Mouse (Mus musculus) neural tube, embryonic 12.5 days (tissue): ENCODE data around the gene Slc25a30. TPM values are rescaled to one million over a fixed set of nuclear protein-coding genes. Genes with fewer than 3 reads are reported as not detected.
"Not testable (repeated sequence)": the region's sequence is repeated elsewhere in the genome, so short reads cannot be mapped to it uniquely, and the experiment has no call there.

ENCODE experiments used
- ATAC-seq: fragments of 200-750 bp; cut with Nextera tagmentation; 2 replicates; pipeline ENCODE4 v1.8.0; 2017; ENCODE audit warnings: low read depth, mild to moderate bottlenecking, moderate TSS enrichment, moderate library complexity; ENCODE audit not compliant: low FRiP score
- H3K27ac ChIP-seq: fragments of 300-500 bp; sonication (generic); 2 replicates; pipeline ENCODE4 v1.5.1; 2016
- H3K27me3 ChIP-seq: fragments of 300-500 bp; sonication (generic); replicated peaks from 2 replicates; pipeline ENCODE4 v1.6.1; 2016; ENCODE audit warnings: mild to moderate bottlenecking
- H3K36me3 ChIP-seq: fragments of 300-500 bp; sonication (generic); 2 replicates; pipeline ENCODE4 v1.6.1; 2016; ENCODE audit warnings: mild to moderate bottlenecking
- H3K4me1 ChIP-seq: fragments of 300-500 bp; sonication (generic); 2 replicates; pipeline ENCODE4 v1.6.1; 2016
- H3K4me2 ChIP-seq: fragments of 300-500 bp; sonication (generic); replicated peaks from 2 replicates; pipeline ENCODE4 v1.6.1; 2016; ENCODE audit warnings: mild to moderate bottlenecking
- H3K4me3 ChIP-seq: fragments of 300-500 bp; sonication (generic); 2 replicates; pipeline ENCODE4 v1.5.1; 2016
- H3K9ac ChIP-seq: fragments of 300-500 bp; sonication (generic); 2 replicates; pipeline ENCODE4 v1.6.1; 2016; ENCODE audit warnings: mild to moderate bottlenecking
- H3K9me3 ChIP-seq: fragments of 300-500 bp; sonication (generic); 2 replicates; pipeline ENCODE4 v1.6.1; 2016; ENCODE audit warnings: mild to moderate bottlenecking
- WGBS: fragments of 180-500 bp; shearing (Covaris S2); methylation state at CpG from one replicate; pipeline ENCODE4 v1.1.7; 2016; 5-methylcytosine and 5-hydroxymethylcytosine counted together
- polyA plus RNA-seq: library from polyadenylated mRNA; unstranded; fragments of >200 nt; fragmentation: Nextera tagmentation; extraction: Ambion mirVana; gene quantifications from 2 replicates; pipeline ENCODE4 v1.2.1, GENCODE M21; 2016

Slc25a30 gene
- polyA plus RNA-seq, 1 experiment from 2014 or later: 7.7 TPM

DNA sequence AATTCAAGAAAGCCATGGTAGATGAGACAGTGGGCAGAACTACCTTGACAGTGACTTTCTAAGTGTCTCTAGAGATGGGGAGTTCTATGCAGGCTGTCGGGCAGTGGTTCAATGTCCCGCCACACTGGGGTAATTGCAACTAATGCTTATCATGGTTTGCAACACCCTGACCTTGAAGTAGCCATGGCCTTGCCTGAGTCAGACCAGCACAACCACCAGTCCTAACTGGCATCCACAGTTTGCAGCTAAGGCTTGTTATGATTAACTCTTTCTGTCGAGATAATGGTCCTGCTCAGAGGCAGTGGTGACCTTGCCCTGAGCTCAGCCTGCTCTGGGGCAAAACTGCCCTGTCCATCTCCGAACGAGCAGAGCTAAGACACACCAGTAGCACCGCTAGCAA lies 2.5 kb upstream of the Slc25a30 start:
- Histone ChIP-seq H3K27me3 (peaks cover 3% of the 10 kb centered on the region; the same call in 1 of the 2 replicates), H3K9me3 (no peaks in the 10 kb centered on the region), H3K9ac (no peak overlapping the region), H3K4me1 (peaks cover 3% of the 10 kb centered on the region), H3K4me3 (no peak overlapping the region), H3K36me3 (no peaks in the 10 kb centered on the region), H3K27ac (no peak overlapping the region), H3K4me2 (no peak overlapping the region)
- 90% methylated on average over 6 of the region's 6 CpGs for WGBS
- no peak for ATAC-seq

DNA sequence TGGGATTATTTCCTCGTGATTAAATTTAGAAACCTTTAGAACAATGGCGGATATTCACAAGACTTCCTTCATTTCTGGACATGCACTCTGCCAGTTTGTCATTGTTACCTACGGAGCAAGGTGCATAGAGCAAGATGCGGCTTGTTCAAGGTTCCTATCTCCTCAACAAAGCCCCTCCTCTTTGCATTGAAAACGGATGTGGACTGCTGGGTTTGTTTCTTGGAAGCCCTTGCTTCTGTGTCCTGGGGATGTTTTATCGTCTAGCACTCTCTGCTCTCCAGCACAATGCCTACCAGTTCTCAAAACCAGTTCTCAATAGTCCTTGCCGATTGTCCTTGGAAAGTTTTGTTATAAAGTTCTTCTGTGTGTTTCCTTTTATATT lies 948 bp upstream of the Slc25a30 start:
- no peak overlapping the region for H3K9ac ChIP-seq
- H3K4me1 ChIP-seq: peaks cover 3% of the 10 kb centered on the region
- H3K27ac ChIP-seq: no peak overlapping the region
- peaks cover 3% of the 10 kb centered on the region; the same call in 1 of the 2 replicates for H3K27me3 ChIP-seq
- no peaks in the 10 kb centered on the region for H3K9me3 ChIP-seq
- H3K4me3 ChIP-seq: no peak overlapping the region
- 33% methylated on average over 7 of the region's 7 CpGs for WGBS
- no peak for ATAC-seq
- H3K4me2 ChIP-seq: peak overlapping the region; percentile 69; the same call in 1 of the 2 replicates
- no peaks in the 10 kb centered on the region for H3K36me3 ChIP-seq

DNA sequence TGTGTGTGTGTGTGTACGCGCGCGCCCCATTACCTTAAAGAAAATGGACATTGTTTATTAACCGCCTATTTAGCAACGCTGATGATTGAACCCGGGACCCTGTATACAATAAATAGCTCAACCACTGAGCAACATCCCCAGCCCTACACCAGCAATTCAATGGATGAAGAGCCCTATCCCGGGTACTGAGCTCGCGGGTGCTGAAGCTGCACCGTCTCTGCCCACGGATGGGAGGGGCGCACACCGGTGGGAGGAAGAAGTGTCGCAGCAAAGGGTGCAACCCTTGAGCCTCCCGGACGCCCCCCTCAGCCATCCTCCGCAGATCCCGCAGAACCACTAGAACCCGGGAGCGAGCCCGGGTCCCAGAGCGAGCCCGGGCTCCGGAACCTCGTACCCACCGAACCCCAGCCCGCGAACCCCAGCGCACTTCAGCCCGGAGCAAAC lies 391 bp downstream of the Slc25a30 start:
- H3K4me2 ChIP-seq: peak overlapping the region; percentile 69
- peak overlapping the region; percentile 81 for H3K9ac ChIP-seq
- H3K36me3 ChIP-seq: no peaks in the 10 kb centered on the region
- peak overlapping the region; percentile 72 for H3K4me3 ChIP-seq
- H3K27me3 ChIP-seq: peaks cover 3% of the 10 kb centered on the region; the same call in 1 of the 2 replicates
- peak; percentile 81 for ATAC-seq
- H3K4me1 ChIP-seq: peaks cover 3% of the 10 kb centered on the region
- no peaks in the 10 kb centered on the region for H3K9me3 ChIP-seq
- under 1% methylated on average over 31 of the region's 31 CpGs for WGBS
- peak overlapping the region; percentile 75 for H3K27ac ChIP-seq

DNA sequence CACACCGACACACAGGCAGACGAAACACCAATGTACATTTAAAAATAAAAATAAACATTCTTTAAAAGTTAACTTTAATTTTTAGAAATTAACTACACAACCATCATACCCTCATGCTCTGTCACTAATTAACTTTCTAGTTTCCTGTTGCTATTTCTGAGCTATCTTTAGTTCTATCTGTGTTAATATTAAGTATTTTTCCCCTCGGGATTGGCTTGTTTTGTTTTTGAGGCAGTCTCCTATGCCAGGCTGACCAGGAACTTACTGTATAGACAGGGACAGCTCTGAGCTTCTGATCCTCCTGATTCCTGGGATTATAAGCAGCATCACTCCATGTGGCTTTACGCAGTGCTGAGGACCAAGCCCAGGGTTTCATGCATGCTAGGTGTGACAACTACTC lies 6.9 kb downstream of the Slc25a30 start:
- Histone ChIP-seq H3K9ac (no peak overlapping the region), H3K4me1 (no peaks in the 10 kb centered on the region), H3K27me3 (no peaks in the 10 kb centered on the region), H3K9me3 (no peaks in the 10 kb centered on the region), H3K4me3 (no peak overlapping the region), H3K36me3 (peaks cover 14% of the 10 kb centered on the region; the same call in 1 of the 2 replicates), H3K27ac (no peak overlapping the region), H3K4me2 (no peak overlapping the region)
- WGBS: 94% methylated on average over 4 of the region's 4 CpGs
- no peak for ATAC-seq

DNA sequence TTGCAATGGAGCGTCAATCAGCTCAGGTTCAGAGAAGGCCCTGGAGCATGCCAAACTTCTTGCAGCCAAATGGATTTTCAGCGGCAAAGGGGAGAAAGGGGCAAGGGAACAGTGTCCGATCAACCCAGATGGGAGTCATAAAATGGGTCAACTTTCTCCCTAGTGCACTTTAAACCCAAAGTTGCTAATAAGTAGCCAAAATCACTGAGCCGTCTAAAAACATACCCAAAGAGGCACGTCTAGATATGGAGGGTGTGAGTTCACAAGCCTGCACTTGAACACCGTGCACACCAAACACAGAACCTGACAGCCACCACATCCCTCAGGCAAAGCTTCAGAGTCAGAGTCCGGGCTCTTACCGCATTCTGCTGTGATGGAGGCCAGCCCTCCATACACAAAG lies 10.2 kb downstream of the Slc25a30 start:
- H3K4me2 ChIP-seq: no peak overlapping the region
- no peak overlapping the region for H3K9ac ChIP-seq
- no peaks in the 10 kb centered on the region for H3K9me3 ChIP-seq
- no peak for ATAC-seq
- 91% methylated on average over 8 of the region's 8 CpGs for WGBS
- H3K27ac ChIP-seq: no peak overlapping the region
- H3K36me3 ChIP-seq: peaks cover 26% of the 10 kb centered on the region; the same call in 1 of the 2 replicates
- no peaks in the 10 kb centered on the region for H3K4me1 ChIP-seq
- no peak overlapping the region for H3K4me3 ChIP-seq
- H3K27me3 ChIP-seq: no peaks in the 10 kb centered on the region

DNA sequence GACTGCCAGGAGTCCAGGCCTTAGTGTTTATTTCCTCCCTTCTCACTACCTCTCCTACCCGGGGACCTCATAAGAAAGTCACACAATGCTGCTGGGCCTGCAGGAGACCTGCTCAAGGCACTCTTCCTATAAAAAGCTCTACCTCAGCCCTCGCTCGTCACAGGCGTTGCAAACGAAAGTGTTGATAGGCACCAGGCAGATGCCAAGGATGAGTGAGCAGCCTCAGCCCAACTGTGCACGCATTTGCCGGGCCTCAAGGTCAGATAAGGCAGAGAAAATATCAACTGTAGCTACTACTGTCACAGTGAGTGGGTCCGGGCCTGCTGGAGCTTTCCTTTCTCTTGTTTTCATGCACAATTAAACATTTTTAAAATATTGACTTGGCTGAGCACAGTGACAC lies 13.4 kb downstream of the Slc25a30 start:
- Histone ChIP-seq H3K9me3 (no peaks in the 10 kb centered on the region), H3K4me1 (no peaks in the 10 kb centered on the region), H3K4me2 (no peak overlapping the region), H3K9ac (no peak overlapping the region), H3K4me3 (no peak overlapping the region), H3K27ac (no peak overlapping the region), H3K36me3 (peaks cover 40% of the 10 kb centered on the region), H3K27me3 (no peaks in the 10 kb centered on the region)
- WGBS: 86% methylated on average over 8 of the region's 8 CpGs
- ATAC-seq: no peak

DNA sequence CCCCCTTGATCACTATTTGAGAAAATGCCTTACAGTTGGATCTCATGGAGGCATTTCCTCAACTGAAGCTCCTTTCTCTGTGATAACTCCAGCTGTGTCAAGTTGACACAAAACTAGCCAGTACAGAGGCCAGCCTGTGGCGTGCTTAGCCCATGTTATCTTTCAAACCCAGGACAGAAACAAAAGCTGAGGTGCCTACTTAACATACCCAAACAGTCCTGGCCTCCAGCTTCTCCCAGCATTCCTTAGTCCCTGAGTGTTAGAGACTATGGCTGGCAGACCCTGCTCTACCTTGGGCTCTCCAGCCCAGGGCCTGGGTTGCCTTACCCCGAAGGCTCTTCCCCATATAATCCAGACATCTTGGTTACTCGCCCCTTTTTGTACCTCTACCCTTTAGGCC lies 14.4 kb downstream of the Slc25a30 start:
- 92% methylated on average over 3 of the region's 3 CpGs for WGBS
- H3K27me3 ChIP-seq, H3K4me3 ChIP-seq, H3K4me2 ChIP-seq, ATAC-seq, H3K4me1 ChIP-seq, H3K9ac ChIP-seq, H3K9me3 ChIP-seq, H3K27ac ChIP-seq: not testable (repeated sequence)
- H3K36me3 ChIP-seq: peaks cover 40% of the 10 kb centered on the region

DNA sequence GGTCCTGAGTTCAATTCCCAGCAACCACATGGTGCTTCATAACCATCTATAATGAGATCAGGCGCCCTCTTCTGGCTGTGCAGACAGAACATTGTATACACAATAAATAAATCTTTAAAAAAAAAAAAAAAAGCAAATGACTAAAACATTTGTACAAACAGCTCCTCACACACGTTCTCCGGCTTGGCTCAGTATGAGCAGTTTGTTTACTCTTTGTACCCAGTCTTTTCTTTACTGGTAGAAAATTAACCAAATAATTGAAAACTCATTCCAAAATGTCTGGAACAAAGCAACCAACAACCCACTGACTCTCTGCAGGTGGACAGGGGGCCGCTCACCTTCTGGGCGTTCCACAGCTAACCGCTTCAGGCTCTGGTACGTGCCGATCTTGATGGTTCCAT lies 15.7 kb downstream of the Slc25a30 start:
- Histone ChIP-seq H3K4me2 (no peak overlapping the region), H3K27ac (no peak overlapping the region), H3K27me3 (no peaks in the 10 kb centered on the region), H3K36me3 (peaks cover 45% of the 10 kb centered on the region), H3K9ac (no peak overlapping the region), H3K4me3 (no peak overlapping the region), H3K9me3 (no peaks in the 10 kb centered on the region), H3K4me1 (no peaks in the 10 kb centered on the region)
- 87% methylated on average over 8 of the region's 8 CpGs for WGBS
- no peak for ATAC-seq

DNA sequence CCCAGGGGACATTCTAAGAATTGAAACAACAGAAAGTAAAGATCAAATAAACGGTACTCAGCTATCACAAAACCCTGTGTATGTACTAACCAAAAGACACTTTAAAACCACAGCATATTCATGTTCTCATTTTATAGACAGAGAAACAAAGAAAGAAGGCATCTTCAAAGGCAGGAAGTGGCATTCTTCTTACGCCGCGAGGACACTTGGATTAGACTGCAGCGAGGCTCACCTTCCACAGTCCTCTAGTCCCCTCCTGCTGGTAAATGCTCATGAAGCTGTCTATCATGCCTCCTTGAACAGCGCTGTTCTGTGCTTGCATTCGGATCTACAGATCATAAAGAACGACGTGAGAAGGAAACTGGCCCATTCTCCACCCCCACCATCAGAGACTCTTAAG lies 17.5 kb downstream of the Slc25a30 start:
- no peak for ATAC-seq
- Histone ChIP-seq H3K9ac (no peak overlapping the region), H3K27ac (no peak overlapping the region), H3K4me1 (no peaks in the 10 kb centered on the region), H3K27me3 (no peaks in the 10 kb centered on the region), H3K36me3 (peaks cover 40% of the 10 kb centered on the region), H3K9me3 (no peaks in the 10 kb centered on the region), H3K4me2 (no peak overlapping the region), H3K4me3 (no peak overlapping the region)
- WGBS: 73% methylated on average over 9 of the region's 9 CpGs

DNA sequence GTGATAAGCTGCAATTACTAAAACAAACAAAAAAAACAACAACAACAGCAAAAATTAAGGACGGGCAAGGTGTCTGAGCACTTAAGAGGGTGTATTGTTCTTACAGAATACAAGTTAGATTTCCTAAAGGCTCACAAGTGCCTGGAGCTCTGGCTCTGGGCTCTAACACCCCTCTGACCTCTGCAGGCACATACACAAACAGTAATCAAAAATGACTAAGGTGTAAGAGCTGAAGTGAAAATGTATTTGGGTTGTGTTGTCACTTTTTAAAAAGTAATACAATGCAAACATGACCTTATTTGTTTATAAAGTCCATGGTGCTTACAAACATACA lies 18.6 kb downstream of the Slc25a30 start:
- Histone ChIP-seq H3K4me1 (no peaks in the 10 kb centered on the region), H3K9me3 (no peaks in the 10 kb centered on the region), H3K36me3 (peaks cover 43% of the 10 kb centered on the region), H3K4me2 (no peak overlapping the region), H3K27ac (no peak overlapping the region), H3K27me3 (no peaks in the 10 kb centered on the region), H3K4me3 (no peak overlapping the region), H3K9ac (no peak overlapping the region)
- peak; percentile 22; the same call in 1 of the 2 replicates for ATAC-seq
- WGBS: 10% methylated on average over 1 of the region's 1 CpGs

DNA sequence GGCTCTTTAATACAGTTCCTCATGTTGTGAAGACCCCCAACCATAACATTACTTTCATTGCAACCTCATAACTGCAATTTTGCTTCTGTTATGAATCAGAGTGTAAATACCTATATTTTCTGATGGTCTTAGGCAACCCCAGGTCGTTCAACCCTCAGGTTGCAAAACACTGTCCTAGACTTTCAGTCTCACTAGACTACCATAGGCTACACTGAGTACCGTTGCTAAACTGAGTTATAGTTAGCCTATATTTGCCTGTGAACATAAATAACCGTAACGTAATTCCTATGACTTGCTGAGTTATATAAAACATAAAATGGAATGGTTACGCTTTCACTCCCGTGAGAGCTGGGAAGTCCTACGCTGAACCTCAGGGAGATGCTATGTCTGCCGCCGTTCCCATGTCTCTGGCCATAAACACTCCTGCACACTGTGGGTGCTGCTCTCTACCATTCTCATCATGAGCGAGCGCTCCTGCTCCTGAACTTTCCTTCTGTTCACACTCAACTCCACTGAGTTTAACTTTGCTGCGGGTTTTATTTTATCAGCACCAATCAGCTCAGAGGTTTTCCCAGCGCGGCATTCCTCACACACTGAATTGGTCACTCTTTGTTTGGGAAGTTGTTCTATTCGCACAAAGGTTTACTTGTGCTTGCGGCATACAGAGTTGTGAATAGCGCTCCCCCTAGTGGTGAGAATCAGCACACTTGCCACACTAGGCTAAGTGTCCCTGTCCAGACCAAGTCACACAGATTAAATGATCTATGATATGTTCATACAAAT lies 19.2 kb downstream of the Slc25a30 start:
- H3K9ac ChIP-seq: no peak overlapping the region
- ATAC-seq: peak; percentile 89
- H3K36me3 ChIP-seq: peaks cover 41% of the 10 kb centered on the region
- no peak overlapping the region for H3K27ac ChIP-seq
- H3K9me3 ChIP-seq: no peaks in the 10 kb centered on the region
- H3K4me2 ChIP-seq: peak overlapping the region; percentile 40
- no peak overlapping the region for H3K4me3 ChIP-seq
- H3K4me1 ChIP-seq: no peaks in the 10 kb centered on the region
- H3K27me3 ChIP-seq: no peaks in the 10 kb centered on the region
- WGBS: 50% methylated on average over 17 of the region's 17 CpGs

DNA sequence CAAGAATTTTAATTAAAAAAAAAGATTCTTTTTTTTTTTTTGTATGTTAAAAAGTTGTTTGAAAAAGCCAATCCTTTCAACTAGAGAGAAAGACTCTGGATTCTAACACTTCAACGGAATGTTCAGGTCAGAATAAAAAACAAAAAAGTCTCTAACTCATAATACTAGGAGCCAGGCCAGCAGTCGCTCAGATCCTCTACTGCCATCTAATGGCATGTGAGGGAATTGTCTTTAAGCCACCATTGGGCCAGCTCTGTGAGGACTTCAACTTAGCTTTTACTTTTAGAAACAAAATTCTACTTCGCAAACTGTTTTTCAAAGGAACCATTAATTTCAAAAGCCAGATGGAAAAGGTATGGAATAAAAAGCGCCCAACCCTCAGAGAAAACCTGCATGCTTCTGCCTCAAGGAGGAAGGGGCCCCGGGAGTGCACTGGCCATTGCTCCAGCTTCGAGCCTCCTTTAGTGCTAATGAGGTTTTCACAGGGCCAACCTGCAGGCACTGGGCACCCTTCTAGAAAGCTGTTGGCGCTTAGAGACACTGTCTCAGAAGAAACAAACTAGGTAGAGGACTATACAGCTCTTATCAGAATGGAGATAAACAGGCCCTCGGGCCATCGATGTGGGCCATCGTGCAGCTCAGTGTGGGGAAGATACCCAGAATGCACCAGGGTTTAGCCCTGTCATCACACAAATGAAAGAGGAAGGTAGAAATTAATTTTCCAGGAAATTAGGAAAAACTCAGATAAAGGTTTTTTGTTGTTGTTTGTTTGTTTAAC lies 25.6 kb downstream of the Slc25a30 start:
- 65% methylated on average over 10 of the region's 10 CpGs for WGBS
- Histone ChIP-seq H3K27me3 (no peaks in the 10 kb centered on the region), H3K9ac (no peak overlapping the region), H3K4me1 (no peaks in the 10 kb centered on the region), H3K36me3 (peaks cover 15% of the 10 kb centered on the region), H3K9me3 (no peaks in the 10 kb centered on the region), H3K4me3 (no peak overlapping the region), H3K27ac (no peak overlapping the region), H3K4me2 (no peak overlapping the region)
- no peak for ATAC-seq
